Mouse (Mus musculus) spleen, postnatal 14 days (tissue): ENCODE measurements around the gene Rnf128.
"Not testable (repeated sequence)": the region's sequence is repeated elsewhere in the genome, so short reads cannot be mapped to it uniquely, and the experiment has no call there.

Experiments used
- DNase-seq, 2 experiments: peaks; one replicate each; pipeline ENCODE4 v3.0.0; 2021 to 2022; ENCODE audit warnings: low spot score in 2 of 2

The Rnf128 gene

DNA sequence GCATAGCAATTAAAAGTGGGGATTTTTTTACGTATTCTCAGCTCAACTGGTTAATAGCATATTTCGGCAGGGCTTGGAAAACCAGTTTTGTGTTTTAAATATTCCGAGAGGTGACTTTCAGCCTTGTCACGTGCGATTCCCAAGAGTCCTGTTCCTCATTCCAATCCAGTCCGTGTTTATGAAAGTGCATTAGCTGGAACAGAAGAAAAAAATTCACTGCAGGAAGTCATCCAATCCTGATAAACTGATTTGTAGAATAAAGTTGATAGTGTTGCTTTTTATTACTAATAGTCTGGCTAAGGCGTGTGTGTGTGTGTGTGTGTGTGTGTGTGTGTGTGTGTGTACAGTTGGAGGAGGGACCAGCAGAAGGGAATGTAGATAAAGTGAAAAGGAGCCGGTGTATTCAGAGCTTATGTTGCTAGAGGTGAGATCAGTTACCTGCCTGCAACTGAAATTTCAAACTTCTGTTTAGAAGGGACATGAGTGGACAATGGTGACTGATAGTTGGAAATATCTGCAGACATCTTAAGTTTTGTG lies at the start of gene Rnf128:
TSS of gene Rnf128 (plus strand) at position 392 of the 537 bp plus-strand sequence.
- no peak for DNase-seq

DNA sequence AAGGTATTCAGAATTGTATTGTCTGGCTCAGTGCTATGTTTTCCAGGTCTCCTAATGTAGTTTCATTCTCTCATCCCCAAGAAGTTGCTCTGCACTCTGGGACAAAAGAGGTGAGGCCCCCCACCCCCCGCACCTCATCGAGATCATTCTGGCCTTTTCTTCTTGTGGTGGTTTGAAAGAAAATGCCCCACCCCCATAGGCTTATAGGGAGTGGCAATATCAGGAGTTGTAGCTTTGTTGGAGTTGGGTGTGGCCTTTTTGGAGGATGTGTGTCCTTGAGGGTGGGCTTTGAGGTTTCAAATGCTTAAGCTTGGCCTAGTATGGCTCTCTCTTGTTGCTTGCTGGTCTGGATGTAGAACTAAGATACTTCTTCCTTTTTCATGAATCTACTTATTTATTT lies 47.0 kb upstream of the Rnf128 start:
- DNase-seq, result no peak

DNA sequence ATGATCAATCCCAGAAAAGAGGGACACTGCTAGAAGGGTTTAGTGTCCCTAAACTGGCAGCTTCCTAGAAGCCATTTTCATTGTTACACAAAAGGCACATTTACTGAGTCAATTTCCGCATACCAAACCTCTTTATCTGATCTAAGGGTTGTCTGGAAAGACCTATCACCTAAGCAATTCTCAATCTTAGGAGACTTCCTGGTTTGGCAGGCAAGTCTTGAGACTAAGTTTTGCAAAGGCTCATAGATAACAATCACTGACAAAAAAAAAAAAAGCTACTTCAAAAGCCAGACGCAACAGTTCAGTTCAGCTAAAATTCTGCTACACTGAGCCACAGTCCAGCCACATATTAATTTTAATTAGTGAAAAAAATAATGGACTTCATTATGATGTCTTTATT lies 43.9 kb upstream of the Rnf128 start:
- no peak for DNase-seq

DNA sequence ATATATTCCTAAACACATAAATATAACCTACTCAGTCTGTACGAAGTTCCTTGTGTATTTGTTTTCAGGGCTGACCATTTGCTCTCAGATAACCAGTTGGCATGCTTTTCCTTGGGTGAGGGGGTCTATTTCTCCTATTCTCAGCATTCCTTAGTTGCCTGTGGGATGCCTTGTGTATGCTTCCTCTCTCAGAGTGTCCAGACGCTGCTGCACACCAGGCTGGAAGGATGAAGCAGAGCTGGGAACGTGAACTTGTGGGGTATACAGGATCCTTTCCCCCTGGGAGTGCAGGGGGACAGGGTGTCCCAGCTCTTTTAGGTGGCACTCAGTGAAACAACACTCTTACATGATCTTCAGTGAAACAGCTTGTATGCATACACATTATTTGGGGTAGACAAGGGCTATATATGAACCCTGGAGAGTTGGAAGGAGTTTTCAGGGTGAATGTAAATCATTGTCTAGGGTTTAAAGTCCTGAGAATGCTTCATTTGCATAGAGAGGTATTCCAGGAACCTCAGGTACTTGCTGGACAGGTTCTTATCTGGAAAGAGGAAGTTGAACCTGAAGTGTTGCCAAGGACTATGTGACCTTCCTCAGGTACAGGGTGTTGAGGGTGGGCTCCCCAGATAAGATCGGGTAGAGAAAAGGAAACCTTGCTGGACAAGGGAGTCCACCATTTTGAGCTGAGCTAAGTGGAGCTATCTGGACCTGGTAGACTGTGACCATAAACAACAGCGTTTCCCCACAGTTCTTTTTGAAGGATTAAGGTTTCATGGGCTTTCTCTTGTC lies 38.6 kb upstream of the Rnf128 start:
- DNase-seq, result no peak

DNA sequence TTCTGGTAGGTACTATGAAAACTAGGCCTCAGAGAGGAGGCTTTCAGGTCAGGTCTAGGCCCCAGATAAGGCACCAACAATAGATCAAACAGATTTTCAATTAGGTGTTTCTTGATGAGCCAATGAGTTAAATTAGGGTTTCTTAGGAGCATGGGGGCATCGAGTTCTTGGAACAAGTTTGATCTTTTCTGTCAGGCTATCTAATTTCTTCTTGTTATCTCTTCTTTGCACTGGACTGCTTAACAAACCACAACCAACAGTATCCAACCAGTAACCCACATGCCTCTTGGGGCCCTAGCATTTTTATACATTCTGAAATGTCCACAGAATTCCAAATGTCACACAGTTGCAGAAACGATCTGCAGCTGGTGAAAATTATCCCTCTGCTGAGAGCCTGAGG lies 37.4 kb upstream of the Rnf128 start:
- no peak for DNase-seq

DNA sequence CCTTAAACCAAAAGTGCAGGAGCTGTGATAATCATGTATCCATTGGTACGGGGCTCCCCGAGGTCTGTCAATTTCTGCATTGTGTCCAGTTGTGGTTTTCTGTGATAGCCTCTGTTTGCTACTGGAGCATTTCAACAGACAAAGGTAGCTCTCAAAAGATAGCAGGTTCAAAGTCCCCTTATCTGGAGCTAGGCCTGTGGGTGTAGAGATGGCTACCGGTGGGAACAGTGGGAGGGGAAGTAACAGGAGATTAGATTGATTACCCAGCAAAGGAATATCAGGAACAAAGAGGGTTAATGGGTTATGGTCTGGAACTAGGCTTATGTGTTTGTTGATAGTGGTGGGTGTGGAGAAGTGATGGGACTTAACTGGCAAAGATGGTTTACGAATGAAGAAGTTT lies 36.1 kb upstream of the Rnf128 start:
- DNase-seq, result no peak

DNA sequence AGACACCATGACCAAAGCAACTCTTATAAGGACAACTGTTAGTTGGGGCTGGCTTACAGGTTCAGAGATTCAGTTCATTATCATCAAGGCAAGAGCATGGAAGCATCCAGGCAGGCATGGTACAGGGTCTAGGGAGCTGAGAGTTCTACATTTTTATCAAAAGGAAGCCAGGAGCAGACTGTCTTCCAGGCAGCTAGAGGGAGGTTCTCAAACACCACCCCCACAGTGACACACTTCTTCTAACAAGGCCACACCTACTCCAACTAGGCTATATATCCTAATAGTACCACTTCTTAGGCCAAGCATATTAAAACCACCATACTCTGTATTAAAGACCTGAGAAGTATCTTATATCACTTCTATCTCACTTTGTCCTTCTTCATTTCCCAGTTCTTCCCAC lies 33.4 kb upstream of the Rnf128 start:
- DNase-seq, result no peak

DNA sequence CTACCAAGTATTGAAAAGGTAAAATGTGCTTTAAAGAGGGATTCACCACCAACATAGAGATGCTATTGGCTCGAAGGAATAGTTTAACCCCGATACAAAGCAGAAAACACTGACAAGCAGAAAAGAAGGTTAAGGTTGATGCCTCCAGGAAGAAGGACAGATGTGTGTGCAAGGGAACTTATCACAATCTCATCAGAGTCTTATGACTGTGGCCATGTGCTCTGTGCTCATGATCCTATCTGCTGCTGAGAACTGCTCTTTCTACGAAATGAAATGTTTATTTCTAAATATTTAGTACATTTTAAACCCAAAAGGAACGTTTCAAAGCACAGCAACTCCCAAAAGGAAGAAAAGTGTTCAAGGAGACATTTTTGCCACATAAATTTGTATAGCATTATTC lies 30.8 kb upstream of the Rnf128 start:
- DNase-seq, result no peak

DNA sequence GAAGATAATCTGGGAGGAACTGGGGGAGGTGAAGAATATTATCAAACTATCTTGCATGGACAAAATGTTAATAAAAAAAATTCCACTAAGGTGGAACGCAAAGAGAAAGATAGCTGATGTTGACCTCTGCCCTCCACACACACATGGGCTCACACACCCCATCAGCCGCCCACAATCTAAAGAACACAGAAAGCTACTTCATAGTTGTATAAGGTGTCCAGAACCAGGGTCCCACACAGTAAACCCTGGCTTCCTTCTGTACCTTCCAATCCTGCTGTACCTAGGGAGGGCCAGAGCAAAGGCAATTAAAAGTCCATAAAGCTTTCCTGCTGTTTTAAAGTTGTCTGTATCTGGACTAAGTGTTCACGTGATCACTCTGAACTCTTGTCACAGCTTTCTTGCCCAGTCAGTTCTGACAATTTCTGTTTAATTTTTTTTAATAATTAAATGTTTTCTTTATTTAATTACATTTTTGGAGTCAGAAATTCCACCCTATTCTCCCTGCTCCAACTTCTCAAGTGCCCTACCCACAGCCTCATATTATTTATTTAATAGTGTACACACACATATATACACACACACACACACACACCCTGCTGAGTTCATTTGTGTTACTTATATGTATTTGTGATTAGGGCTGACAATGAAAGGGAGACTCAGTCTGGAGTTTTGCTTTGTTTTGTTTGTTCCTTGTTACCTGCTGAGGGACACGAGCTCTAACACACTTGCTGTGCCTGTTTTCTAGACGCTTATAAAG lies 25.3 kb upstream of the Rnf128 start:
- DNase-seq, result no peak

DNA sequence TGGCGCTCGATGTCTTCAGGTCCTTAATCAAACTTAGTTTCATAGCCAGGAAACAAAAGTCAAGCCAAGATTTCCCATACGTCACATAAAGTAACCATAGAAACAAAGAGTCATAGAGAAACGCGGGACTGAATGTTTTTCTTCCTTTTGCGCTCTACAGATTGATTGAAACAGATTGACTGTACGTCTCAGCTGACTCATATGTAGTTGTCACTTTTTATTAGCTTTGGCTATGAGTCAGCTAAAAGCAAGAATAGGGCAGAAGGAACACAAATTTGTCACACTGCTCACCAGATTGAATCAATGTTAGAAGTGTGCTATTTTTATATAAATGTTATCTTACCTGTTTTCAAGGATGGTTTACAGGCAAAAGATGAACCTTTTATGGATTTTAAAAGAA lies 19.4 kb upstream of the Rnf128 start:
- DNase-seq, result no peak

DNA sequence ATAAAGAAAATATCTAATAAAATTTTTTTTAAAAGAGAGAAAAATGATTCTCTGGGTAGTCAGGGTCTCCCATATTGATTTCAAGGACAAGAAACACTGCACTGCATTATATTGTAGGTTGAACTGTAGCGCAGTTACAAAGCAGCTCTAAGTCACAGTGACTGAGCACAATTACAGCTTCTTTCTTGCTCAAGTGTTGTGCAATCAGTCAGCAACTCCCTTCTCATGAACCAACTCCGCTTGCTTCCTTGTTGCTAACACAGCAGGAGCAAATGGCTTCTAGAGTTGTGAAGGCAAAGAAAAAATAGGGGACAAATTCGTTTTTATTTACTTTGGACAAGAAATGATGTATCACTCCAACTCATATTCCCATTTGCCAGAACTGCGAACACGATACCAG lies 12.7 kb upstream of the Rnf128 start:
- no peak for DNase-seq

DNA sequence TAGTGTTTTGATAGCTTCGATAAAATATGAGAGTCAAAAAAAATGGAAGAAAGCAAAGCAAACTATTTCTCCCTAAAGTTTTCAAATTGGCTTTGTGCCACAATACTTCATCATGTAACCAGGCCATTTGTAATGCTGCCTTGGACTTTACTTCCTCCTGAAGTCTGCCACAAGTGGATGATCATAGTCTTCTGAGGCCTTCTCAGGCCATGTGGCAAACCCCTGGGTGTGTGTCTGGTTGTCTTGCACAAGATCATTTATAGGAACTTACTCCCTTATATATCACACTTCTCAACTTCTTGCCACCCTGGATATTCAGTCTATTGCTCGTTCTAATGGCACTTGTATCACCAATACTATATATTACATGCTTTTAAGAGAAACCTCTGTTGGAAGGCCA lies 11.0 kb upstream of the Rnf128 start:
- DNase-seq, result no peak

DNA sequence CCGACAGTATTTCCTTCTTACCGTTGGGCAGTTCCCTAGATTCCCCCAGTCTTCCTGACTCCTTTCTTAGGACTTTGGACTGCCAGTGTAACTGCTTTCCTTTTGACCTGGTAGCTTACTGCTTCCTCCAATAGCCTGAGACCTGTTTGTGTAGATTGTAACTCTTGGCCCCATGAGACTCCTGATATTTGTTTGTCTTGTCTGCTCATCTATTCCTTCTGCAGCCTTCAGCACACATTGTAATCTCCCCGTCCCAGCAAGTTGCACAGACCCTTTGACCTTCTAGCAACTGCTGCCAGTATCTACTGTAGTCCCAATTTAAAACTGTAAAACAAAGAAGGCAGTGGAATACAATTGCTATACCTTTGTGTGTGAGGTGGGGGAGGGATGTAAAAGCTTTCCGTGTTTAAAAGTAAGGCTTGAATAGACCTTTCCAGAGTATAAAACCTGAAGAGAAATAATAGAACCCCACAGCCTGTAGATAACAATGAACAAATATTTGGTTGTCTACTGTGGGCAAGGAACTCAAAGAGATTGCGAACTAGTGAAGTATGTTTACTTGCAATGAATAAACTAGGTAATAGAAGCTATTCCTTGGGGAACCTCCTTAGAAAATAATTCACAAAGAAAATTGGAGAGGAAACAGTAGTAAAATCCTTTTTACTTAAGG lies 726 bp upstream of the Rnf128 start:
- no peak for DNase-seq

DNA sequence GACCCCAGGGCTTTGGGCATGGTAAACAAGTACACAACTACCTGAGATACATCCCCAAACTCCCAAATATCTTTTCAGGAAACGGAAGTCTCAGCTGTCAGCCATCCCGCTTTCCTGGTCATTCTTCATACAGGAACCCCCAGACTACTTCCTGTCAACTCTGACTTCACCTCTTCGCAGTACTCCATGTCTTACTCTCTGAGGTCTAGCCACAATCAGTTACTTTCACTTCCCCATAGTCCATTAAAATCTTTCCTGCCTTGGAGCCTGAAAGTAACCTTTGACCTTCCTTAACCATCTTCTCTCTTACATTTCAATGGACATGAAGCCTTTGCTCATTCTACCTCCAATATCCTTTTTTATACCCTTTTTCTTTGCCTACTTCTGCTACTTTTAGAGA lies 6.9 kb downstream of the Rnf128 start:
- no peak for DNase-seq

DNA sequence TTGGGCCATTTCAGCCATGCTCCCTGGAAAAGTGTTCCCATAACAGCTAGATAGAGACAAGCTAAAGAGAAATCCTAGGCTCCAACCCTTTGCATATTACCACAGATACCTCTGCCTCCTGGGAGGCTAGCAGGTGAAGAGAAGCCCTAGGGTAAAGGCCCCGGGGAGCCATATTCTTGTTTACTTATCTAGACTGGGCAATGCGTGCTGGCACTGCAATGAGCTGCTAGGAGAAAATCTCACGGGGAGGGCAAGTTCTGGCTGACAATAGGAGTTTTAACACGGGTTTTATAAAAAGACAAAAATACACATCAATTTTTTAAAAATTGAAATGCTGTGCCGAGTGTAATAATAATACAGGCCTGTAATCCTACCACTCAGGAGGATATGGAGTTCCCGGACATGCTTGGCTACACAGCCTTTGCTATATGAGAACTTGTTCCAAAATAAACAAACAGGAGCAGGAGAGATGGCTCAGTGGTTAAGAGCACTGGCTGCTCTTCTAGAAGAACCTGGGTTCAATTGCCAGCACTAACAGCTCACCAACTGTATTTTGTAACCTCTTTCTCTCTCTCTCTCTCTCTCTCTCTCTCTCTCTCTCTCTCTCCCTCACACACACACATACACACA lies 15.6 kb downstream of the Rnf128 start:
- DNase-seq, result no peak

DNA sequence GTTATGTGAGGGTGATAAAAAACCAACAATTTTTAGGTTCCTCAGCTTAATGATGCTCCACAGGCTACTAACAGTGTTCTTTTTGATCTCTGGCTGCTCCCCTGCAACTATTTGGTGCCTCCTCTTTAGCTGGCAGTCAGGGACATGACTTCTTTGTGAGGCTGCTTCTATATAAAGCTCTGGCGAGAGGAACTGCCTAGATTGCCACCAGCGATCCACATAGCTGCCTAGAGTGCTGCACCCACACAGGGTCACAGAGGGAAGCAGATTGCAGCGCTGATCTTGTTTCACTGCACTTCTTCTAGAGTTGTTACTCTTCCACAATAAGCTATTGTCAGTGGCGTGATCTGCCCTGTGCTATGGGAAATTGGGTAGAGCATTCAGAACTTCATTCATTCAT lies 20.5 kb downstream of the Rnf128 start:
- DNase-seq, result no peak

DNA sequence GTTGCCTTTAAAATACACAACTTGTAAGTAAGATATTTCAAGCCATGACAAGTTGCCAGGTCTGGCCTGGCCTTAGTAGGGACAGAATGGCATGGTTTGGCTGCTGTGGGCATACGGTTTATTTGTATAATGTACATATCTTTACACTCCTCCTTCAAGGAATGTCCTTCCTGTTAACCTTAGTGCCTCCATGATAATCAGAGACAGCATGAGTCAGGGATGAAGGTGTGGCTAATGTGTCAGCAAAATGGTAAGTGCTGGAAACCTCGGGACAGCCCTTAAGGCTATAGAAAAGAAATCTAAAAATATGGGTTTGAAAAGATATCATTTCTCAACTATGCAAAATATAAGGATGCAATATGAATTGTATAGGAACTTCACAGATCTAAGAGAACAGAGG lies 23.6 kb downstream of the Rnf128 start:
- DNase-seq, result not testable (repeated sequence)

DNA sequence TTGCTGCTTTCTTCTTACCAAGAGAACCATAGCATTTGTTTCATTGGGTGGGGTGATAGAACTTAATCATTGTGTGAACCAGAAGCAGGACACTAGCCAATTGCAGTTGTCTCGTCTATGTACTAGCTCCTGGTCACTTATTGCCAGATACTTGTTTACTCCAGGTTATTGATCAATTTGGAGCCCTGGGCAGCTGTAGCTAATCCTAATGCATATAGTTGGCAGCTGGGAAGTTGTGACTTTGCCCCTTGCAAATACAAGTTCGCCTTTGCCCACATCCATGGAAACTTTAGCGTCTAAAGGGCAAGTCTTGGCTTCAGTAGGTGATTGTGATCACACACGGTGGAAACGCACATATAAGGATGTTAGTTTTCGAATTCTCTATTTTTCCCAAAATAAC lies 33.3 kb downstream of the Rnf128 start:
- no peak for DNase-seq

DNA sequence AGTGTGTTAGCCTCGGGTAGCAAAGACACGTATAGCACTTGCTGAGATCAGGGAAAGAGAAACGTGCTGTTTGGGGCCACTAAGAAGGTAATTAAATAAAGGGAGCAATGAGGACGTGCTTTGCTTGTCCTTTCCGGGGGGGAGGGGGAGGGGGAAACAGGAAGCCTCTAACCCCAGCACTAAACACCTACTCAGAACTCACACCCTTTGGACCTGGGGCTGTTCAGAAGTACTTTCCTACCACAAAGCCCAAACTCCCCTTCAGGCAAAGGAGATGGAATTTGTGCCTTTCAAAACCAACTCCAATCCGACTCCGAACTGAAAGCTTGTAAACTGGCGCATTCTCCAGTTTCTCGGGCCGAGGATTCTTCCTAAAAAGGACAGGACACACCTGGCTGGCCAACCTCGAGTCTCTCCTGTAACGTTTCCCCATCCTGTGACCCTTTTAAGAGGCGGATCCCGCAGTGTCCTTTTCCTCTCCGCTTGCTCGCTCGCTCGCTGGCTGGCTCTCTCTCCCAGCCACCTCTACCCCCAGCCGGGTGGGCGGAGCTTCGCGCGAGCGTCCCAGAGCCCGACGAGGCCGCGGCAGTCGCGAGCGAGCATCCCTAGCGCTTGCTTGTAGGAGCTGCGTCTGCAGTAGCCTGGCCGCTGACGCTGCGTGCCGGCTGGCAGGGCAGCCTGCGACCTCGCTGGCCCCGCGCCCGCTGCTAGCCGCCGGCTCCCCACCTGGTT lies 47.1 kb downstream of the Rnf128 start:
- peak; percentile 37 to 49 for DNase-seq

DNA sequence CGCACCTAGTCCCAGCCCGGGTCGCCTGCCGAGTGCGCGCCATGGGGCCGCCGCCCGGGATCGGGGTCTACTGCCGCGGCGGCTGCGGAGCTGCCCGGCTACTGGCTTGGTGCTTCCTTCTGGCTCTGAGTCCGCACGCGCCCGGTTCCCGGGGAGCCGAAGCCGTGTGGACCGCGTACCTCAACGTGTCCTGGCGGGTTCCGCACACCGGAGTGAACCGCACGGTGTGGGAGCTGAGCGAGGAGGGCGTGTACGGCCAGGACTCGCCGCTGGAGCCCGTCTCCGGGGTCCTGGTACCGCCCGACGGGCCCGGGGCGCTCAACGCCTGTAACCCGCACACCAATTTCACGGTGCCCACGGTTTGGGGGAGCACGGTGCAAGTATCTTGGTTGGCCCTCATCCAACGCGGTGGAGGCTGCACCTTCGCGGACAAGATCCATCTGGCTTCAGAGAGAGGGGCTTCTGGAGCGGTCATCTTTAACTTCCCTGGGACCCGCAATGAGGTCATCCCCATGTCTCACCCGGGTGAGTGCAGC lies 47.7 kb downstream of the Rnf128 start:
- peak in 1 of 2 experiments; percentile 2 for DNase-seq

DNA sequence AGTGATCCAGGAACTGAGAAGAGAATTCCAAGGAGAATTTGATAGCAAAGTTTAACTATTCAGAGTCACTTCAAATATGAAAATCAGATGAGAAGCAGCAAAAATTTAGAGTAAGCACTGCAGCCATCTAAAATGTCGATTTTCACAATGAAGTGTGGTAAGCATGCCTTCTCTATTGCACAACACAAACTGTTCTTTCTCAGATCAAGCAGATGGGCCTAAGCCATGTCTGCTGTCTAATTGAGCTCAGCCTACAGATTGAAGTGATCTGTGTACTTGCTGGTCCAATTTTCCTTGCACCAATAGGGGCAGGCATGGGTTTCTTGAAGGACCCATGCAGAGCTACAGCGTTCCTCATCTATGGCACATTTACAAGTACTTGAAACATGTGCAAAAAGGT lies 51.6 kb downstream of the Rnf128 start:
- DNase-seq, result no peak
